Mouse (Mus musculus): ENCODE data around the gene Etv6.

DNA sequence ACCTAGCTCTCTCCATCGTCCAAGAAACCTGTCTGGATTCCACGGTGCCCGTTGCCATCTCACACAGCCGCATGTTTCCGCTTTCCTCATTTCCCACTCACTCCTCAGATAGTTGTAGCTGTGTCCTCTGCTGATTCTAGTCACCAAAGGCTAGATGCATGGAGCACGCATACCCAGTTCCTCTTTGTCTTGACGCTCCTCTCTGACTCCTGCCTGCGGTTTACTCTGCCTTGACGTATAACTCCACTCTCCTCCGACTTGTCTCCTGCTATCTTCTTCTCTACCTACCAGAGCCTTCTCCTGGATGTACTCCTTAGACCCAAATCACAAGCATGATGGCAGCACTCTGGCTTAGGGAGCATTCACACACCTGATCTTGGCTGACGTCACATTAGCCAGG is 169.7 kb downstream of the Etv6 start:
- TF ChIP-seq GATA1 (IDR thresholded peaks at IDR 0.05; ENCODE audit: low read length) (no peak), TAL1 (IDR thresholded peaks at IDR 0.05; ENCODE audit: low read length) (no peak)

All from erythroblast, embryonic 14.5 days (primary cell).